Mouse (Mus musculus): ENCODE results near the gene Igf1. TPM values are rescaled to one million over a fixed set of nuclear protein-coding genes. Genes with fewer than 3 reads are reported as not detected.

Igf1 gene
- total and polyA plus RNA-seq, 3 experiments, result not detected

GRCm38 (mm10) chr10:87885326-87886040 is 27.4 kb downstream of the Igf1 start:
- Histone ChIP-seq H3K4me1 (ENCODE audit: control insufficient read depth in 1 of 2, insufficient read depth in 2 of 2, low read length in 2 of 2) (no peaks in the 10 kb centered on the region), H3K4me3 (ENCODE audit: control insufficient read depth in 1 of 2, insufficient read depth in 1 of 2, low read depth in 2 of 2, low read length in 2 of 2) (no peak overlapping the region), H3K9me3 (replicated peaks; ENCODE audit: insufficient read depth, low read length) (no peaks in the 10 kb centered on the region), H3K27me3 (ENCODE audit: control insufficient read depth in 1 of 2, insufficient read depth in 2 of 2, low read length in 2 of 2) (no peaks in the 10 kb centered on the region), H3K9ac (ENCODE audit: control insufficient read depth, low read depth, low read length, poor library complexity, severe bottlenecking) (no peak overlapping the region), H3K36me3 (ENCODE audit: control insufficient read depth in 1 of 2, insufficient read depth in 2 of 2, low read length in 2 of 2) (no peaks in the 10 kb centered on the region), H3K79me2 (ENCODE audit: control insufficient read depth, insufficient read depth, low read length, poor library complexity) (no peaks in the 10 kb centered on the region), H3K27ac (ENCODE audit: control insufficient read depth, low read depth, low read length) (no peak overlapping the region)
- TF ChIP-seq ZKSCAN1 (IDR thresholded peaks at IDR 0.05; ENCODE audit: low read depth, low read length) (no peak), ELF1 (IDR thresholded peaks at IDR 0.05; ENCODE audit: low read depth, low read length) (no peak), JUND (IDR thresholded peaks at IDR 0.05; ENCODE audit: low read depth, low read length) (no peak), CTCF (IDR thresholded peaks at IDR 0.05 in 2 of 3, conservative IDR thresholded peaks at IDR 0.05 in 1 of 3; ENCODE audit: control insufficient read depth in 1 of 3, insufficient read depth in 1 of 3, low read depth in 2 of 3, low read length in 3 of 3, poor library complexity in 1 of 3, severe bottlenecking in 1 of 3) (no peak), ZMIZ1 (IDR thresholded peaks at IDR 0.05; ENCODE audit: low read depth, low read length) (no peak), KAT2A (conservative IDR thresholded peaks at IDR 0.05; ENCODE audit: low read depth, low read length) (no peak)
- DNase-seq (ENCODE audit: low read depth, low spot score), result no peak

GRCm38 (mm10) chr10:87889850-87890249 is 31.8 kb downstream of the Igf1 start:
- no peaks in the 10 kb centered on the region for H3K4me1 ChIP-seq (ENCODE audit: control insufficient read depth in 1 of 2, insufficient read depth in 2 of 2, low read length in 2 of 2)
- TF ChIP-seq SMC3 (IDR thresholded peaks at IDR 0.05; ENCODE audit: low read depth, low read length), result no peak
- TF ChIP-seq ZC3H11A (IDR thresholded peaks at IDR 0.05; ENCODE audit: low read depth, low read length), result no peak
- no peak for TF ChIP-seq HCFC1 (IDR thresholded peaks at IDR 0.05; ENCODE audit: low read depth, low read length)
- TF ChIP-seq NRF1 (IDR thresholded peaks at IDR 0.05; ENCODE audit: insufficient read depth, low read depth, low read length, poor library complexity, severe bottlenecking), result no peak
- no peak for TF ChIP-seq TBP (IDR thresholded peaks at IDR 0.05; ENCODE audit: low read depth, low read length)
- TF ChIP-seq RAD21 (IDR thresholded peaks at IDR 0.05; ENCODE audit: low read depth, low read length), result no peak
- TF ChIP-seq E2F4 (IDR thresholded peaks at IDR 0.05; ENCODE audit: borderline replicate concordance, low read depth, low read length), result no peak
- no peak for TF ChIP-seq POLR2AphosphoS2 (IDR thresholded peaks at IDR 0.05; ENCODE audit: low read length)
- TF ChIP-seq JUND (IDR thresholded peaks at IDR 0.05; ENCODE audit: low read depth, low read length), result no peak
- no peak for TF ChIP-seq ETS1 (IDR thresholded peaks at IDR 0.05; ENCODE audit: low read depth, low read length)
- TF ChIP-seq MAFK (IDR thresholded peaks at IDR 0.05; ENCODE audit: borderline replicate concordance, low read depth, low read length), result no peak
- no peak for TF ChIP-seq ZMIZ1 (IDR thresholded peaks at IDR 0.05; ENCODE audit: low read depth, low read length)
- no peak for TF ChIP-seq CTCF (IDR thresholded peaks at IDR 0.05 in 2 of 3, conservative IDR thresholded peaks at IDR 0.05 in 1 of 3; ENCODE audit: control insufficient read depth in 1 of 3, insufficient read depth in 1 of 3, low read depth in 2 of 3, low read length in 3 of 3, poor library complexity in 1 of 3, severe bottlenecking in 1 of 3)
- TF ChIP-seq MXI1 (IDR thresholded peaks at IDR 0.05; ENCODE audit: low read depth, low read length), result no peak
- TF ChIP-seq CHD1 (IDR thresholded peaks at IDR 0.05; ENCODE audit: low read depth, low read length), result no peak
- no peak for TF ChIP-seq ZKSCAN1 (IDR thresholded peaks at IDR 0.05; ENCODE audit: low read depth, low read length)
- TF ChIP-seq POLR2A (IDR thresholded peaks at IDR 0.05; ENCODE audit: control insufficient read depth in 1 of 2, insufficient read depth in 1 of 2, low read depth in 1 of 2, low read length in 2 of 2, poor library complexity in 1 of 2), result no peak
- TF ChIP-seq GATA1 (IDR thresholded peaks at IDR 0.05; ENCODE audit: low read depth, low read length), result no peak
- no peak for TF ChIP-seq BHLHE40 (IDR thresholded peaks at IDR 0.05; ENCODE audit: borderline replicate concordance, low read depth, low read length)
- TF ChIP-seq TCF12 (IDR thresholded peaks at IDR 0.05; ENCODE audit: low read depth, low read length), result no peak
- H3K79me2 ChIP-seq (ENCODE audit: control insufficient read depth, insufficient read depth, low read length, poor library complexity), result no peaks in the 10 kb centered on the region
- no peaks in the 10 kb centered on the region for H3K36me3 ChIP-seq (ENCODE audit: control insufficient read depth in 1 of 2, insufficient read depth in 2 of 2, low read length in 2 of 2)
- H3K9me3 ChIP-seq (replicated peaks; ENCODE audit: insufficient read depth, low read length), result no peaks in the 10 kb centered on the region
- H3K4me3 ChIP-seq (ENCODE audit: control insufficient read depth in 1 of 2, insufficient read depth in 1 of 2, low read depth in 2 of 2, low read length in 2 of 2), result no peak overlapping the region
- H3K27ac ChIP-seq (ENCODE audit: control insufficient read depth, low read depth, low read length), result no peak overlapping the region
- no peaks in the 10 kb centered on the region for H3K27me3 ChIP-seq (ENCODE audit: control insufficient read depth in 1 of 2, insufficient read depth in 2 of 2, low read length in 2 of 2)
- H3K9ac ChIP-seq (ENCODE audit: control insufficient read depth, low read depth, low read length, poor library complexity, severe bottlenecking), result no peak overlapping the region
- DNase-seq (ENCODE audit: low read depth, low spot score), result no peak
